Mouse (Mus musculus): Measurements from ENCODE around the gene Klf7.

DNA sequence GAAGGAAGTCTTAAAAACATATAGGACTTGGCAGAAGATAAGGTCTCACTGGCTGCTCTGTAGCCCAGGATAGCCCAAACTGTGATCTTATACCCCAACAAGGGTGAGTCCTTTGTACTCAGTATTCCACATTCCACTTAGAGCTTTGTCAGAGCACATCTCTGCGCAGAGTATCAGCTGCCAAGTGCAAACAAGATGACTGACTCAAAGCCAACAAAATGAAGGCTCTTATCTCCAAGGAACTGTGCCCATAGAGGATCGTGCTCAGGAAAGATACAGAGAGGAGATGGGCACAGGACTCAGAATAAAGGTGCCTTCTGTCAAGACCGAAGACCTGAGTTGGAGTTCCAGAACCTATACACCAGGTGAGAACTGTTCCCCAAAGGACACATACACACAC lies 100.1 kb downstream of the Klf7 start:
- TF ChIP-seq CTCF (IDR thresholded peaks at IDR 0.05; ENCODE audit: insufficient read depth, low read depth, low read length), result no peak
- no peak for TF ChIP-seq POLR2A (IDR thresholded peaks at IDR 0.05; ENCODE audit: insufficient read depth, low read depth, low read length)

Measured in olfactory bulb, adult 2 months (tissue).